Mouse (Mus musculus) right cerebral cortex, adult 2 months (tissue): ENCODE data around the gene Cldn34b3.
"Not testable (repeated sequence)": the region's sequence is repeated elsewhere in the genome, so short reads cannot be mapped to it uniquely, and the experiment has no call there.

ENCODE experiments used
- DNase-seq, 2 experiments: peaks; one replicate each; pipeline ENCODE4 v3.0.0; 2021 to 2022; ENCODE audit warnings: low spot score in 2 of 2

The Cldn34b3 gene

GRCm38 (mm10) chrX:76264004-76264403 is at the start of gene Cldn34b3:
TSS of gene Cldn34b3 (plus strand) at chrX:76264304.
- not testable (repeated sequence) for DNase-seq
